Mouse (Mus musculus) hindbrain, embryonic 15.5 days (tissue): ENCODE measurements around the gene Agtrap. TPM values are rescaled to one million over a fixed set of nuclear protein-coding genes. Genes with fewer than 3 reads are reported as not detected.

Source experiments
- ATAC-seq: fragments of 200-750 bp; cut with Nextera tagmentation; 2 replicates; pipeline ENCODE4 v1.8.0; 2017; ENCODE audit warnings: low read depth, moderate number of reproducible peaks, moderate TSS enrichment; ENCODE audit not compliant: low FRiP score
- H3K27ac ChIP-seq: fragments of 300-500 bp; sonication (generic); replicated peaks from 2 replicates; pipeline ENCODE4 v1.5.1; 2015; ENCODE audit warnings: mild to moderate bottlenecking, inconsistent platforms
- H3K27me3 ChIP-seq: fragments of 300-500 bp; sonication (generic); 2 replicates; pipeline ENCODE4 v1.6.1; 2015; ENCODE audit warnings: control low read depth, inconsistent platforms
- H3K36me3 ChIP-seq: fragments of 300-500 bp; sonication (generic); 2 replicates; pipeline ENCODE4 v1.6.1; 2015; ENCODE audit warnings: control low read depth, inconsistent platforms
- H3K4me1 ChIP-seq: fragments of 300-500 bp; sonication (generic); replicated peaks from 2 replicates; pipeline ENCODE4 v1.6.1; 2015; ENCODE audit warnings: control low read depth, inconsistent platforms
- H3K4me2 ChIP-seq: fragments of 300-500 bp; sonication (generic); 2 replicates; pipeline ENCODE4 v1.6.1; 2015; ENCODE audit warnings: moderate library complexity, mild to moderate bottlenecking, inconsistent platforms
- H3K4me3 ChIP-seq: fragments of 300-500 bp; sonication (generic); 2 replicates; pipeline ENCODE4 v1.5.1; 2015; ENCODE audit warnings: mild to moderate bottlenecking, inconsistent platforms
- H3K9ac ChIP-seq: fragments of 300-500 bp; sonication (generic); 2 replicates; pipeline ENCODE4 v1.6.1; 2015; ENCODE audit warnings: inconsistent platforms
- H3K9me3 ChIP-seq: fragments of 300-500 bp; sonication (generic); 2 replicates; pipeline ENCODE4 v1.6.1; 2016; ENCODE audit warnings: control low read depth, inconsistent platforms
- WGBS: fragments of 180-500 bp; shearing (Covaris S2); methylation state at CpG from one replicate; pipeline ENCODE4 v1.1.7; 2015; 5-methylcytosine and 5-hydroxymethylcytosine counted together
- polyA plus RNA-seq: library from polyadenylated mRNA; unstranded; fragments of >200 nt; fragmentation: Nextera tagmentation; extraction: Ambion mirVana; gene quantifications from 2 replicates; pipeline ENCODE4 v1.2.1, GENCODE M21; 2015

Agtrap gene
- polyA plus RNA-seq, 1 experiment from 2014 or later: 6.0 TPM

DNA sequence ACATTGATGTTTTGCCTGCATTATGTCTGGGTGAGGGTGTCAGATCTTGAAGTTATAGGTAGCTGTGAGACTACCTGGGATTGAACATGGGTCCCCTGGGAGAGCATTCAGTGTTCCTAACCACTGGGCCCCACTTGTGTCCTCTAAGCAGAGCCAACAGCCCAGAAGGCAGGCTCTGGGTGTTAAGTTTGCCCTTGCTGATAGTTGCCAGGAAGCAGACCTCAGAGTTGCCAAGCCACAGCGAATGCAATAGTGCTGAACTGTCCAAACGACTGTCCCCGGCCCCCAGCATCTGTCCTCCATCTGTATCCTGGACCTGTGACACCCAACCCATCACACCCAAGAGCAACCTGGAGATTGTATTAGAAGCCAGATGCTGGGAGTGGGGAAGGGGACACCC, 10.8 kb upstream of the Agtrap start:
- H3K27me3 ChIP-seq: no peaks in the 10 kb centered on the region
- H3K4me3 ChIP-seq: no peak overlapping the region
- H3K4me1 ChIP-seq: peaks cover 10% of the 10 kb centered on the region
- H3K9ac ChIP-seq: no peak overlapping the region
- H3K27ac ChIP-seq: no peak overlapping the region
- no peak overlapping the region for H3K4me2 ChIP-seq
- no peaks in the 10 kb centered on the region for H3K36me3 ChIP-seq
- WGBS: 80% methylated on average over 3 of the region's 3 CpGs
- H3K9me3 ChIP-seq: no peaks in the 10 kb centered on the region
- no peak for ATAC-seq

DNA sequence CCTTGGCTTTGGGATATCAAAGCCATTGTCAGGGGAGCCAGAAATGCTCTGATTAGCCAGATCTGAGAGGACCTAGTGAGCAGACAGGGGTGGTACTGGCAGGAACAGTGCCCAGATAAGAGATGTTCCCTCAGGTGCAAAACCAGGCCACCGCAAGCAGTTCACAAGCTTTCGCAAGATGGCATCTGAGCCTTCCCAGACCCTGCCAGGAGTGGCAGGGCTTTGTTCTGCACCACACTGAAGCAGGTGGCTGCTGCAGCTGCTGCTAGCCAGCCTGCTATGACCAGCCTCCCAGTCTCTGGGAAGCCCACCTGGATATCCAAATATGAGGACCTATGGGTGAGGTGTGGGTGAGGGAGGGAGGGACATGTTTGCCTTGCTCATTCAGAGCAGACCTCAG, 10.1 kb upstream of the Agtrap start:
- no peaks in the 10 kb centered on the region for H3K9me3 ChIP-seq
- no peaks in the 10 kb centered on the region for H3K36me3 ChIP-seq
- 82% methylated on average over 2 of the region's 2 CpGs for WGBS
- peaks cover 10% of the 10 kb centered on the region for H3K4me1 ChIP-seq
- H3K27me3 ChIP-seq: no peaks in the 10 kb centered on the region
- H3K4me2 ChIP-seq: no peak overlapping the region
- peak overlapping the region; percentile 30; the same call in 1 of the 2 replicates for H3K27ac ChIP-seq
- no peak overlapping the region for H3K9ac ChIP-seq
- no peak for ATAC-seq
- H3K4me3 ChIP-seq: no peak overlapping the region

DNA sequence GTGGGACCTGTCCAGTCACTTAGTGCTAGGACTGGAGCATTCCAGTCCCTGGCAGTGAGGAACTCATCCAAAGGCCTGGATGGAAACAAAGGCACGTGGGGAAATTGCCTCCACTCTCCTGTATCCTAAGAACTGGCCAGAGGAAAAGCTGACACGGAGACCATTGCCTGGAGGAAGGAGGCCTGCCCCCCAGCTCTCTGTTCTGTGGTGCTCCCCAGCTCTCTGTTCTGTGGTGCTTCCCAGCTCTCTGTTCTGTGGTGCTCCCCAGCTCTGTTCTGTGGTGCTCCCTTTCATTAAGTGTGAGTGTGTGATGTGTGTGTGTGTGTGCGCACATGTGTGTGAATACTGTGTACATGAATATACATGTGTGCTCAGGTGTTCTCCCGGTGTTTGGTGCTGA, 7.2 kb upstream of the Agtrap start:
- no peak overlapping the region for H3K4me3 ChIP-seq
- H3K4me1 ChIP-seq: no peaks in the 10 kb centered on the region
- no peaks in the 10 kb centered on the region for H3K27me3 ChIP-seq
- no peak for ATAC-seq
- no peaks in the 10 kb centered on the region for H3K9me3 ChIP-seq
- H3K36me3 ChIP-seq: no peaks in the 10 kb centered on the region
- 87% methylated on average over 4 of the region's 4 CpGs for WGBS
- no peak overlapping the region for H3K27ac ChIP-seq
- H3K9ac ChIP-seq: no peak overlapping the region
- H3K4me2 ChIP-seq: no peak overlapping the region

- Histone ChIP-seq H3K27ac (no peak overlapping the region), H3K9me3 (no peaks in the 10 kb centered on the region), H3K36me3 (no peaks in the 10 kb centered on the region), H3K4me1 (no peaks in the 10 kb centered on the region), H3K27me3 (no peaks in the 10 kb centered on the region), H3K4me3 (no peak overlapping the region), H3K9ac (no peak overlapping the region), H3K4me2 (no peak overlapping the region)
- ATAC-seq: no peak
- 83% methylated on average over 5 of the region's 5 CpGs for WGBS
Measured at GRCm38 (mm10) chr4:148094161-148094560, 6.3 kb upstream of the Agtrap start.

DNA sequence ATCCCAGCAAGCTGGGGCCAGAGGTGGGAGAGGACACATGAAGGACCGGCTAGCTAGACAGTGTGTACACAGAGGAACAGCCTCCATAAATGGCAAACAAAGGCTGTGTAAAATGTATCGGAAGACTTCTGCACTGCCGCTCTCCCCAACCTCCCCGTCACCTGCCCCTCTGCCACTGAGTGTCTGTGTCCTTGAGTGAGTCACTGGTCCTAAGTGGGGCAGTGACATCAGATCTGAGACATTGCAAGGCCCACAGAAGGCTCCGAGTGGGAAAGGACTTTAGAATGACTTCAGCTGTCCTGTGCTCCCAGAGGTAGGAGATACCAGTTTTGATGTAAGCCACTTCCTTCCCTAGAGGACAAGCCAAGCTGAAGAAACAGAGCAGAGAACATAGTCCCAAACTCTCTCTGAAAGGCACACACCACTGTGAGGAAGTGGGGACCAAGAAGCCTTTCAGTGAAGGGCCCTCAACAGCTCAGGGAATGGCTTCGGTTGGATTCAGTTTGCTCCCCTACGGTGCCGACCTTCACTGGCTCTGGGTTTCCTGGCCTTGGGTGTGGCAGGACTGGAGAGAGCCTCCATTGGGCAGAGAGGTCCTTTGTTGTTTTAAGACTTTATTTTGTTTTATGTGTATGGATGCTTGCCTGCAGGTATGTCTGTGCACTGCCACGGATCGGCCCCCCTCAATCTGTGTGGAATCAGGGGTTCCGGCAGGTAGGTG, 4.9 kb upstream of the Agtrap start:
- H3K27ac ChIP-seq: no peak overlapping the region
- no peak overlapping the region for H3K4me2 ChIP-seq
- no peaks in the 10 kb centered on the region for H3K9me3 ChIP-seq
- no peak overlapping the region for H3K4me3 ChIP-seq
- no peaks in the 10 kb centered on the region for H3K36me3 ChIP-seq
- no peaks in the 10 kb centered on the region for H3K27me3 ChIP-seq
- 91% methylated on average over 11 of the region's 11 CpGs for WGBS
- ATAC-seq: no peak
- H3K9ac ChIP-seq: no peak overlapping the region
- peaks cover 12% of the 10 kb centered on the region for H3K4me1 ChIP-seq

- 92% methylated on average over 1 of the region's 1 CpGs for WGBS
- Histone ChIP-seq H3K4me2 (no peak overlapping the region), H3K27ac (no peak overlapping the region), H3K9ac (no peak overlapping the region), H3K36me3 (no peaks in the 10 kb centered on the region), H3K9me3 (no peaks in the 10 kb centered on the region), H3K27me3 (no peaks in the 10 kb centered on the region), H3K4me1 (peaks cover 24% of the 10 kb centered on the region), H3K4me3 (no peak overlapping the region)
- no peak for ATAC-seq
Measured at GRCm38 (mm10) chr4:148091181-148091580, 3.4 kb upstream of the Agtrap start.

DNA sequence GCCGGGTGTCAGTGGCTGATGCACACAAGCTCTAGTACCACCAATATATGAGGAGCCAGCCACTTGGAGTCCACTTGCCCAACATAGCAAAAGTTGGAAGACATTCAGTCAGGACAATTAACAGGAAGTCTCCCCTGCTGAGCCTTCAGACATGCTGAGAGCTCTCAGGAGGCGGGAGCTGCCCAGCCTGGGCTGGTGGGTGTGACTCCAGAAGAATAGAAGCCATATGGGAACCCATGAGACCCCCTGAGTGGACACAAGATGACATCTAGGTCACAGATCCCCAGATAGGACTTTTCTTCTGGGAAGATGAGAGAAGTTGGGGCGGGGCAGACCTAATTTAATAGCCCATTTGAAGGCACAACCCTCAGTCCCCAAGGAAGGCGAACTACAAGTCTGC, 1.3 kb upstream of the Agtrap start:
- H3K36me3 ChIP-seq: no peaks in the 10 kb centered on the region
- H3K27ac ChIP-seq: no peak overlapping the region
- ATAC-seq: no peak
- 55% methylated on average over 4 of the region's 4 CpGs for WGBS
- no peak overlapping the region for H3K4me3 ChIP-seq
- peaks cover 24% of the 10 kb centered on the region for H3K4me1 ChIP-seq
- no peaks in the 10 kb centered on the region for H3K27me3 ChIP-seq
- H3K9me3 ChIP-seq: no peaks in the 10 kb centered on the region
- H3K4me2 ChIP-seq: no peak overlapping the region
- no peak overlapping the region for H3K9ac ChIP-seq

DNA sequence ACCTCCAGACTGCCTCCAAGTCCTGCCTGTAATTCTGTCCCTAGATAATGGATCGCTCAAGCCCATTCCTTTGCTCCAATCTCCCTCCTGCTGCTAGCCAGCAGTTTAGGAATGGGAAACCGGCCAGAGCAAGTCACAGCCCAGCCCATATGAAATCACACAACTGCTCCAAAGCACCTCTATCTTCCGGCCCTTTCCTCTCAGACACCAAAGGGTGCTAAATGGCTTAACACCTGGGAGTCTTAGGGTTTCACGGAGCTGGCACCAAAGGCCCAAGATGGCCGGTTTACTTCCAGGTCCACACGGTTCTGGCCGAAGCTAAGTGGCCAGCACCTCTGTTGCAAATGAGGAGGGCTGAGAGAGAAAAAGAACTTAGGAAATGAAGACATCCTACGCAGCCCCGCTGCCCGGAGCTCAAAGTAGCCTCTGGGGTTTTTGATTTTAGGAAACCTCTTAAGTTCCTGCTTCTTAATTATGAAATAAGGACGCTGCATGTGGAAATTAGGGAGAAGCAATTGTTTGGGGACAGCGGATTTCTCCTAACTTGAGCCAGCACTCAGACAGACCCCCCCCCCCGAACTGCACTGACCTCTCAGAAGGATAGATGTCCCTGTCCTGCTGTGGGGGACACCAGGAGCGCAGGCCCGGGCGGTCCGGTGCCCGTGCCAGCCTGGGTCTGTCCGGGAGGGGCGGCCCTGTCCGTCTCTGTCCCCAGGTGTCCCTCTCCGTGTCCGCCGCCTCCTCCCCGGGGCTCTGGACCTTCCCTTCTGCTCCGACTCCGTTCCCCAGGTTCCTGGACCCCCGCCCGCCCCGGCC, 532 bp downstream of the Agtrap start:
- H3K27me3 ChIP-seq: no peaks in the 10 kb centered on the region
- H3K4me3 ChIP-seq: peak overlapping the region; percentile 48
- peak overlapping the region; percentile 87 for H3K4me2 ChIP-seq
- H3K4me1 ChIP-seq: peaks cover 36% of the 10 kb centered on the region
- WGBS: 3% methylated on average over 30 of the region's 30 CpGs
- H3K9me3 ChIP-seq: no peaks in the 10 kb centered on the region
- ATAC-seq: peak; percentile 66
- peak overlapping the region; percentile 50 for H3K9ac ChIP-seq
- no peaks in the 10 kb centered on the region for H3K36me3 ChIP-seq
- H3K27ac ChIP-seq: peak overlapping the region; percentile 75

- H3K4me1 ChIP-seq: peaks cover 36% of the 10 kb centered on the region
- no peak overlapping the region for H3K4me2 ChIP-seq
- no peak overlapping the region for H3K27ac ChIP-seq
- H3K9me3 ChIP-seq: no peaks in the 10 kb centered on the region
- WGBS: 73% methylated on average over 3 of the region's 3 CpGs
- no peaks in the 10 kb centered on the region for H3K27me3 ChIP-seq
- no peak overlapping the region for H3K9ac ChIP-seq
- no peaks in the 10 kb centered on the region for H3K36me3 ChIP-seq
- no peak for ATAC-seq
- H3K4me3 ChIP-seq: no peak overlapping the region
Measured at GRCm38 (mm10) chr4:148085907-148086305, 1.9 kb downstream of the Agtrap start.

- H3K4me3 ChIP-seq: no peak overlapping the region
- peaks cover 36% of the 10 kb centered on the region for H3K4me1 ChIP-seq
- H3K4me2 ChIP-seq: no peak overlapping the region
- no peaks in the 10 kb centered on the region for H3K27me3 ChIP-seq
- no peaks in the 10 kb centered on the region for H3K36me3 ChIP-seq
- no peaks in the 10 kb centered on the region for H3K9me3 ChIP-seq
- H3K9ac ChIP-seq: no peak overlapping the region
- H3K27ac ChIP-seq: no peak overlapping the region
- 37% methylated on average over 10 of the region's 10 CpGs for WGBS
- no peak for ATAC-seq
Measured at GRCm38 (mm10) chr4:148085131-148085906, 2.5 kb downstream of the Agtrap start.

GRCm38 (mm10) chr4:148084261-148084714, 3.5 kb downstream of the Agtrap start:
- H3K27me3 ChIP-seq: no peaks in the 10 kb centered on the region
- no peak overlapping the region for H3K9ac ChIP-seq
- no peaks in the 10 kb centered on the region for H3K9me3 ChIP-seq
- no peak for ATAC-seq
- H3K36me3 ChIP-seq: no peaks in the 10 kb centered on the region
- H3K27ac ChIP-seq: no peak overlapping the region
- no peak overlapping the region for H3K4me3 ChIP-seq
- WGBS: 10% methylated on average over 8 of the region's 8 CpGs
- H3K4me2 ChIP-seq: no peak overlapping the region
- H3K4me1 ChIP-seq: peaks cover 36% of the 10 kb centered on the region
